Mouse (Mus musculus) bone marrow, adult 2 months (tissue): ENCODE results near the gene Gid4.
A peak's percentile ranks its signal among the peaks of the same experiment; 100 is the strongest.

Experiments
- CTCF ChIP-seq: fragments of 200-500 bp; IDR thresholded peaks from 2 replicates; pipeline ENCODE4 v1.5.1; 2011; ENCODE audit warnings: low read length, control low read depth; ENCODE audit not compliant: control insufficient read depth, insufficient read depth
- POLR2A ChIP-seq: fragments of 200-500 bp; IDR thresholded peaks from 2 replicates; pipeline ENCODE4 v1.6.1; 2011; ENCODE audit warnings: low read depth, mild to moderate bottlenecking, control low read depth, low read length, borderline replicate concordance; ENCODE audit not compliant: control insufficient read depth

- TF ChIP-seq POLR2A (no peak), CTCF (peak; percentile 63)
These were observed 49.0 kb downstream of the Gid4 start for GRCm38 (mm10) chr11:60465943-60466380.
